Mouse (Mus musculus) liver, embryonic 13.5 days (tissue): Measurements from ENCODE around the gene Clstn1. TPM values are rescaled to one million over a fixed set of nuclear protein-coding genes. Genes with fewer than 3 reads are reported as not detected.

Experiments
- ATAC-seq: fragments of 200-750 bp; cut with Nextera tagmentation; 2 replicates; pipeline ENCODE4 v1.8.0; 2017; ENCODE audit warnings: low read depth, mild to moderate bottlenecking, moderate number of reproducible peaks, moderate library complexity
- DNase-seq: peaks from one replicate; pipeline ENCODE4 v3.0.0; 2022
- H3K27ac ChIP-seq: fragments of 300-500 bp; sonication (generic); 2 replicates; pipeline ENCODE4 v1.5.1; 2015; ENCODE audit warnings: moderate library complexity, mild to moderate bottlenecking, inconsistent platforms
- H3K27me3 ChIP-seq: fragments of 300-500 bp; sonication (generic); 2 replicates; pipeline ENCODE4 v1.6.1; 2015; ENCODE audit warnings: mild to moderate bottlenecking, inconsistent platforms
- H3K36me3 ChIP-seq: fragments of 300-500 bp; sonication (generic); 2 replicates; pipeline ENCODE4 v1.6.1; 2015; ENCODE audit warnings: mild to moderate bottlenecking, inconsistent platforms
- H3K4me1 ChIP-seq: fragments of 300-500 bp; sonication (generic); replicated peaks from 2 replicates; pipeline ENCODE4 v1.6.1; 2015; ENCODE audit warnings: inconsistent platforms
- H3K4me2 ChIP-seq: fragments of 300-500 bp; sonication (generic); 2 replicates; pipeline ENCODE4 v1.6.1; 2015; ENCODE audit warnings: inconsistent platforms, mild to moderate bottlenecking, moderate library complexity
- H3K4me3 ChIP-seq: fragments of 300-500 bp; sonication (generic); replicated peaks from 2 replicates; pipeline ENCODE4 v1.5.1; 2015; ENCODE audit warnings: mild to moderate bottlenecking, inconsistent platforms
- H3K9ac ChIP-seq: fragments of 300-500 bp; sonication (generic); 2 replicates; pipeline ENCODE4 v1.6.1; 2015; ENCODE audit warnings: mild to moderate bottlenecking, inconsistent platforms
- H3K9me3 ChIP-seq: fragments of 300-500 bp; sonication (generic); replicated peaks from 2 replicates; pipeline ENCODE4 v1.6.1; 2016; ENCODE audit warnings: inconsistent platforms
- WGBS: fragments of 180-500 bp; shearing (Covaris S2); methylation state at CpG from one replicate; pipeline ENCODE4 v1.1.7; 2015; ENCODE audit not compliant: insufficient replicate concordance; 5-methylcytosine and 5-hydroxymethylcytosine counted together
- polyA plus RNA-seq: library from polyadenylated mRNA; unstranded; fragments of >200 nt; fragmentation: Nextera tagmentation; extraction: Ambion mirVana; gene quantifications from 2 replicates; pipeline ENCODE4 v1.2.1, GENCODE M21; 2015

Gene Clstn1
- polyA plus RNA-seq, 1 experiment from 2014 or later: 2.6 TPM

DNA sequence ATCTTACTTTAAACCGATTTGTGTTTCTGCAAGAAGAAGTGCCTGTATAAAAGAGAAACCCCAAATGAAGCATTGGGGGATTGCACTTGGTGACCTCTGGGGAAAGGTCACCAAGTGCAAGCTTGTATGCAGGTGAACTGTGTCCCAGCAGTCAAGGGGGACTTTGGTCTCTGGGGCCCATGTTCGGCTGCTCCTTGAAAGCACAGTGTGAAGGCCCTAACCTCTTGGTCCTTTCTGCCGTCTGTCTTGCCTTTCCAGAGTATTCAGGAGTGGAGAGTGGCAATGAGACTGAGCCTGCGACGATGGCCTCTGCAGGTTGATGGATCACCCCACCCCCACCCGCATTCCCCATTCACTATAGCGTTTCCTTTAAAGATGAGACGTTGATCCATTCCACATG, 55.1 kb downstream of the Clstn1 start:
- DNase-seq: no peak
- no peak for ATAC-seq
- H3K4me2 ChIP-seq: no peak overlapping the region
- no peaks in the 10 kb centered on the region for H3K9me3 ChIP-seq
- H3K27ac ChIP-seq: no peak overlapping the region
- 58% methylated on average over 8 of the region's 8 CpGs for WGBS
- H3K27me3 ChIP-seq: no peaks in the 10 kb centered on the region
- H3K9ac ChIP-seq: no peak overlapping the region
- peaks cover 12% of the 10 kb centered on the region for H3K4me1 ChIP-seq
- H3K4me3 ChIP-seq: no peak overlapping the region
- no peaks in the 10 kb centered on the region for H3K36me3 ChIP-seq

DNA sequence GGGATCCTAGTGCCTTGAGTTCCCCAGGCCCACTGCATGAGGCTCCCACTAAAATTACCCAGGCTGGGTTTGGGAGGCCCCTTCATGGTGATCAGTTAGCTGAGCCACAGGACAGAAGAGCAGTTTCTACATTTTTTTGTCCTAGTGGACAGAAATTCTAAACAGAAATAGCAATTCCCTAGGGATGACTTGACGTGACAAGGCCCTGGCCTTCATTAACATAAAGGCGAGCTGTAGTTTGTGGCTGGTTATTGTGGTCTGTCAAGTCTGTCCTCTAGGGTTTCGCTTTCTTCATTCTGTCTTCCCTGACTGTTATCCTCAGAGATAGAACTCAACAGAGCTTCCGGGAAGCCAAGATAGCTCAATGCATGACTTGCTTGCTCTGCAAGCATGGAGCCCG, 55.7 kb downstream of the Clstn1 start:
- no peak for DNase-seq
- no peak overlapping the region for H3K9ac ChIP-seq
- no peaks in the 10 kb centered on the region for H3K27me3 ChIP-seq
- peaks cover 12% of the 10 kb centered on the region for H3K4me1 ChIP-seq
- no peak overlapping the region for H3K4me2 ChIP-seq
- WGBS: 60% methylated on average over 5 of the region's 5 CpGs
- no peaks in the 10 kb centered on the region for H3K9me3 ChIP-seq
- H3K4me3 ChIP-seq: no peak overlapping the region
- no peak for ATAC-seq
- H3K36me3 ChIP-seq: no peaks in the 10 kb centered on the region
- H3K27ac ChIP-seq: no peak overlapping the region

DNA sequence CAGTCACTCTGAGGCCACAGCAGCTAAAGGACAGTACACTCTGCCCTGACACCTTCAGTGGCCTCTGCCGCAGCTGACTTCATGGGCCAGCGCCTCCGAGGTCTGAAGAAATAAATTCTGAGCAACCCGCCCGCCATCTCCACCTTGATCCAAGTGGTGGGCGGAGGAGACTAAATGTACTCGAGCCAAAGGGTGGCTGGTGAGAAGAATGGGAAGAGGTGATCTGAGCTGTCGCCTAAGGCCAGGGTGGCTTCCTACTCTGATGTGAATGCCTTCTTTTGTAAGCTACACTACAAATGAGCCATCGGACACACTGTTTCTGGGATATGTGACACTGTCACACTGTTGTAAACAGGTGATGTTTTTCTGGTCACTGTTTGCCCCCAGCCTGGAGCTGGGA, 59.5 kb downstream of the Clstn1 start:
- DNase-seq: no peak
- WGBS: 74% methylated on average over 9 of the region's 9 CpGs
- H3K4me2 ChIP-seq: no peak overlapping the region
- no peak overlapping the region for H3K27ac ChIP-seq
- H3K9me3 ChIP-seq: no peaks in the 10 kb centered on the region
- no peak overlapping the region for H3K9ac ChIP-seq
- no peaks in the 10 kb centered on the region for H3K27me3 ChIP-seq
- peaks cover 6% of the 10 kb centered on the region; the same call in 1 of the 2 replicates for H3K36me3 ChIP-seq
- H3K4me3 ChIP-seq: no peak overlapping the region
- peaks cover 28% of the 10 kb centered on the region for H3K4me1 ChIP-seq
- ATAC-seq: no peak

DNA sequence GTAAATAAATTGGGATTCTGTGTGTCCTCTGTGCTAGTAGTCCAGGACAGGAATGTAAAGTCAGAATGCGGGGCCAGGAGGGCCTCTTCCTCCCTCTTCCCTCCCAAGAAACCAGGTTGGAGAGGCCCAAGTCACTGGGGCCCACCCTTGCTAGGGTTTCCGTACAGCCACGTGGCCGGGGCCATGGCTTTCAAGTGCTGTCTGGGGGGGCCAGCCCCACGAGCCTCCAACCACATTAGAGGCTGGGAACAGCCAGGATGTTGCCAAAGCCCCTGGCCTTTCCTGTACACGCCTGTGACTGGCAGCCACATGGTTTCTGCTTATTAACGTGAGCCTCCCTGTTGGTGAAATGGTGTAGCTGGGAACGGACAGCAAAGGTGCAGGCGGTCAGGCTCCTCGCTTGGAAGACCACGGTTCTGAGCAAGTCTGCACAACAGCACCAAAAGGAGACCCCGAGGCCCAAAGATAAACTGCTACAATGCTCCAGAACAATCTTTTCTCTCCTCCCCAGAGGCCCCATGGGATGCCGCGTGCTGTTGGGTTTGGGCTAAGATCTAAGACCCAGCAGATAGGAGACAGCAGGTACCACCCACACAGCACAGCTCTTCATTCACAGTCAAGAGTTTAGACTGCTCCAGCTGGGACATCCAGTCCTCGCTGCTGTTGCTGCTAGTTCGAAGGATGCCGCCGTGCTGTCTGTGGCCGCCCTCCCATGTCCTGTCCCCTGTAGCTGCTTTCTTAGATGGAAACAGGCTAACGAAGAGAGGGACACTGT, 62.0 kb downstream of the Clstn1 start:
- DNase-seq (no peak), ATAC-seq (peak; percentile 30)
- Histone ChIP-seq H3K4me1 (peaks cover 18% of the 10 kb centered on the region), H3K4me3 (no peak overlapping the region), H3K9me3 (no peaks in the 10 kb centered on the region), H3K9ac (no peak overlapping the region), H3K27me3 (no peaks in the 10 kb centered on the region), H3K4me2 (no peak overlapping the region), H3K36me3 (peaks cover 21% of the 10 kb centered on the region), H3K27ac (peak overlapping the region; percentile 37; the same call in 1 of the 2 replicates)
- 48% methylated on average over 20 of the region's 20 CpGs for WGBS

DNA sequence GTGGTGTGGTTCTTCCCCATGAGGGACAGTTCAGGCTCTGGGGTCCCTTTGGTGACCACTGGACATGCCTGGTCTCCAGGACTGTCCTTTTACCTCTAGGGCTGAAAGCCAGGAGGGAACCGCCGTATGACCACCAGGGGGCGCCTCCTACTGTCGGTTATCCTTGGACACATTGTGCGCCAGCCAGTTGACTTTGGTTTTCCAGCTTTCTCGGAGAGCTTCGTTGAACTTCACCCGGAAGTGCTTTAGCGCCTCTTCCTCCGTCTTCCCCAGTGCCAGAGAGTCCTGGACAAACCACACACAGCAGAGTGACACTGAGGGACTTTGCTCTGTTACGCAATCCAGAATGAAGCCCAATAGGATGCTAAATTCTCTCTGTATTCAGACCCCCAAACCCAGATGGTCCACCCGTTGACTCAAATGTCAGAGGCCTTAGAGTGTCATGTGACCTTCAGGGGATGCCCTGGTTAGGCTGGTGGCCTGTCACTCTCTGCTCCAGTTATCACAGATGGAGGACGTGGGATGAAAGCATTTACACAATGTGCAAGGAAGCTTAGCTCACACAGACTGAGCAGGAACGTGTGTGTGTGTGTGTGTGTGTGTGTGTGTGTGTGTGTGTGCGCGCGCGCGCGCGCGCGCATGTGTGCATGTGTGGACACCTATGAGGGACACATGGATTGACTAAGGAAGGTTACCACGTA, 64.4 kb downstream of the Clstn1 start:
- H3K4me3 ChIP-seq: no peak overlapping the region
- no peaks in the 10 kb centered on the region for H3K9me3 ChIP-seq
- ATAC-seq: no peak
- no peaks in the 10 kb centered on the region for H3K27me3 ChIP-seq
- H3K27ac ChIP-seq: no peak overlapping the region
- DNase-seq: peak; percentile 44
- no peak overlapping the region for H3K4me2 ChIP-seq
- no peak overlapping the region for H3K9ac ChIP-seq
- peaks cover 34% of the 10 kb centered on the region for H3K36me3 ChIP-seq
- WGBS: 61% methylated on average over 24 of the region's 24 CpGs
- peaks cover 18% of the 10 kb centered on the region for H3K4me1 ChIP-seq

GRCm38 (mm10) chr4:149654232-149654631, 68.0 kb downstream of the Clstn1 start:
- Histone ChIP-seq H3K27ac (no peak overlapping the region), H3K9me3 (no peaks in the 10 kb centered on the region), H3K27me3 (no peaks in the 10 kb centered on the region), H3K4me1 (peaks cover 6% of the 10 kb centered on the region; the same call in 1 of the 2 replicates), H3K36me3 (peaks cover 38% of the 10 kb centered on the region), H3K4me2 (no peak overlapping the region), H3K9ac (no peak overlapping the region), H3K4me3 (no peak overlapping the region)
- ATAC-seq (no peak), DNase-seq (no peak)
- 78% methylated on average over 4 of the region's 4 CpGs for WGBS

- Histone ChIP-seq H3K27ac (no peak overlapping the region), H3K9me3 (no peaks in the 10 kb centered on the region), H3K36me3 (peaks cover 20% of the 10 kb centered on the region), H3K27me3 (no peaks in the 10 kb centered on the region), H3K4me1 (peaks cover 25% of the 10 kb centered on the region), H3K4me2 (no peak overlapping the region), H3K9ac (no peak overlapping the region), H3K4me3 (no peak overlapping the region)
- DNase-seq: no peak
- 51% methylated on average over 11 of the region's 11 CpGs for WGBS
- no peak for ATAC-seq
Measured at GRCm38 (mm10) chr4:149657858-149658416, 71.7 kb downstream of the Clstn1 start.

DNA sequence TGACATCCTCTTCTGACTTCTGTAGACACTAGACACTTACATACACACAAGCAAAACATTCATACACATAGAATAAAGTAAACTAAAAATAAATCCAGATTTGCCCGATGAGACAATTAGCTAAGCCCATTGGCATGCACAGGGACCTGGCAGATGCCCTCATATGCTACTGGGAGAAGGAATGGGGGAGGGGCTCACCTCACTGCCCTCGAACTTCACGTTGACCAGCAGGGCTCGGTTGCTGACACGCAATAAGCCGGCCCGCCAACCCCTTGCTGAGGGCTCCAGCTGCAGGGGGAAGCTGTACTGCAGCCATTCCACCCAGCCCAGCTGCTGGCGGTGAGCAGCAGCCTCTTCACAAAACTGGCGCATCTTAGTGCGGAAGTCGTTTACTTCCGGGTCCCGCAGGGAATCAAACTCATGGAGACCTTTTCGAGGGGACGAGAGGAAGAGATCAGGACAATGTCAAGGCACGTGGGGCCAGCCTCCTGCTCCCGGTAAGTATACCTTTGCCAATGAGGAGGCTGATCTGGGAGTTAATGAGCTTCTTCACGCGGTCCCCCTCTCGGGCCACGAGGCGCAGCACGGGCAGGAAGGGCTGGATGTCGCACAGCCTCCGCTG, 73.3 kb downstream of the Clstn1 start:
- WGBS: 72% methylated on average over 25 of the region's 25 CpGs
- H3K27ac ChIP-seq: no peak overlapping the region
- DNase-seq: no peak
- no peak for ATAC-seq
- peak overlapping the region; percentile 14 for H3K4me2 ChIP-seq
- H3K9ac ChIP-seq: no peak overlapping the region
- peaks cover 37% of the 10 kb centered on the region for H3K4me1 ChIP-seq
- H3K27me3 ChIP-seq: no peaks in the 10 kb centered on the region
- H3K4me3 ChIP-seq: no peak overlapping the region
- H3K36me3 ChIP-seq: peaks cover 9% of the 10 kb centered on the region; the same call in 1 of the 2 replicates
- no peaks in the 10 kb centered on the region for H3K9me3 ChIP-seq

DNA sequence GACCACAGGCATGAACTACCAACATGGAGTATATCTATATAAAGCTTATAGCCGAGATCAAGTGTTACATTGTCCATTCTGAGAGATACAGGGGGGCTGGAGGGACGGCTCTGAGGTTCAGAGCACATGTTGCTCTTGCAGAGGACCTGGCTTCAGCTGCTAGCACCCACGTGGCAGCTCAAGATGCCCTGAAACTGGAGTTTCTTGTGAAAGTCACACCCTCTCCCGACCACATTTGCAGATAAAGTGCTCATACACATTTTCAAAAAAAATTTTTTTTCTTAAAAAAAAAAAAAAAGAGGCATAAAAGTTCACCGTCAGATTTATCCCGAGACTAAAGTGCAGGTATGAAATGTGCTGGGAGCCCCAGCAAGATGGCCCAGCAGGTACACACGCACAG, 74.3 kb downstream of the Clstn1 start:
- 0 out of 2 replicates have a peak, but pooled peaks cover 5% of the 10 kb centered on the region for H3K36me3 ChIP-seq
- H3K4me3 ChIP-seq: no peak overlapping the region
- no peaks in the 10 kb centered on the region for H3K27me3 ChIP-seq
- no peak overlapping the region for H3K4me2 ChIP-seq
- WGBS: 50% methylated on average over 7 of the region's 7 CpGs
- no peak for ATAC-seq
- peaks cover 40% of the 10 kb centered on the region for H3K4me1 ChIP-seq
- no peak for DNase-seq
- no peak overlapping the region for H3K9ac ChIP-seq
- H3K27ac ChIP-seq: no peak overlapping the region
- H3K9me3 ChIP-seq: no peaks in the 10 kb centered on the region

DNA sequence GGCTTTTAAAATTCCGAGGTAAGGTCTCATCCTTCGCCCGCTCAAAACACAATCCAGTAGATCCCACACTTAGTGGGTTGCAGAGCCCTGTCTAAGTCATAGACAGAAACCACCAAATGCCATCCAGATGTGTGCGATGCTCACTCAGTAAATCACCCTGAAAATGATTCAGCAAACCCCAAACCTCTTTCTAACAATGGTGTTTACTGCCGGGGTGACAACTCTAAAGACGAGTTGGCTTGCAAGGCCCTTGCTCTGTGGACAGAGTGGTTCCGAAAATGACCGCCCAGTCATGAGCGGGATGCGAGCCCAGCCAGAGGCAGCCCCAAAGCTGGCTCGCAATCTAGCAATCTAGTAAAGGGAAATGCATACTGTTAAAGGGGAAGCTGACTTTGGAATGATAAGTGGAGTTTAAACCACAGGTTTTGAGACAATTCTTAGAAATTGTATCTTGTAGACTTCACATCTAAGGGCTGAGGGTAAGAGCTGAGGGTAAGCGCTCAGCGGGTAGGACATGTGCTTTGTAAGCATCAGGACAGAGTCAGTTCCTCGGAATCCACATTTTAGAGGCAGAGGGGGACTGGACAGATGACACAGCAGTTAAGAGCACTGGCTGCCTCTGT, 75.8 kb downstream of the Clstn1 start:
- Histone ChIP-seq H3K9ac (no peak overlapping the region), H3K27ac (no peak overlapping the region; the same call in 1 of the 2 replicates), H3K36me3 (no peaks in the 10 kb centered on the region), H3K4me1 (peaks cover 43% of the 10 kb centered on the region), H3K27me3 (no peaks in the 10 kb centered on the region), H3K4me3 (no peak overlapping the region), H3K9me3 (no peaks in the 10 kb centered on the region), H3K4me2 (0 out of 2 replicates have a peak overlapping the region, but pooled peaks have one; percentile 6)
- WGBS: 29% methylated on average over 14 of the region's 14 CpGs
- peak; percentile 44 for ATAC-seq
- DNase-seq: no peak
